Comparison of ENCODE assay signal across 8 mouse cellular contexts in genomic region chrX:74249615-74250014, GRCm38 (mm10). TPM values are rescaled to one million over a fixed set of nuclear protein-coding genes. Genes with fewer than 3 reads are reported as not detected.
A peak's percentile ranks its signal among the peaks of the same experiment; 100 is the strongest.
DNase-seq lines count a peak whose midpoint lies in the region; ATAC-seq lines count a peak whose summit lies in the region.

TSS of gene Flna (minus strand) at chrX:74249820.

- H3K9me3 ChIP-seq in intestine, embryonic 14.5 days (ENCODE audit: control insufficient read depth, low read length), result no peaks in the 10 kb centered on the region

- peak within 1 kb of the TSS; percentile 40 for H3K4me3 ChIP-seq in intestine, embryonic 14.5 days (ENCODE audit: low read depth, low read length)

- H3K4me2 ChIP-seq in intestine, embryonic 14.5 days (ENCODE audit: low read length), result peak within 1 kb of the TSS; percentile 51

- DNase-seq in adrenal gland, adult 18-20 months (ENCODE audit: low spot score in 2 of 2), result peak; percentile 54 to 61
- peak; percentile 73 for DNase-seq in embryo, embryonic 11 days
- DNase-seq in gastrocnemius, postnatal 4 days (ENCODE audit: low spot score in 2 of 2), result peak; percentile 53 to 63
- peak; percentile 69 for DNase-seq in intestine, embryonic 14.5 days (ENCODE audit: low spot score)
- peak; percentile 59 to 63 for DNase-seq in left cerebral cortex, postnatal 36 days (ENCODE audit: low spot score in 2 of 2)
- peak; percentile 63 for DNase-seq in right cerebral cortex, postnatal 4 days
- DNase-seq in c-Kit-positive CD71-positive TER-119-positive erythroid progenitor cells, embryonic 14.5 days (ENCODE audit: low spot score), result no peak

- no peaks in the 10 kb centered on the region for H3K27me3 ChIP-seq in intestine, embryonic 14.5 days (replicated peaks; ENCODE audit: control insufficient read depth, insufficient read depth, low read length)

- no peak for ATAC-seq in intestine, embryonic 14.5 days (replicated peaks; ENCODE audit: low FRiP score, low TSS enrichment, low read depth)
- no peak for ATAC-seq in megakaryocyte-erythroid progenitor cell, adult 5-6 weeks (replicated peaks; ENCODE audit: low FRiP score, low TSS enrichment, poor library complexity, severe bottlenecking)

- no peaks in the 10 kb centered on the region for H3K4me1 ChIP-seq in intestine, embryonic 14.5 days (replicated peaks; ENCODE audit: control insufficient read depth, insufficient read depth, low read length)

- 14% methylated on average over 38 of the region's 38 CpGs for WGBS in intestine, embryonic 14.5 days

- H3K9ac ChIP-seq in intestine, embryonic 14.5 days (ENCODE audit: low read length), result peak within 1 kb of the TSS; percentile 52

- peak within 1 kb of the TSS; percentile 84 for H3K27ac ChIP-seq in intestine, embryonic 14.5 days (ENCODE audit: low read depth)

- intact Hi-C loops in left cerebral cortex, postnatal 36 days (cut with DNase I), result loop anchor here (2.0 to 10.0 kb wide), 2 partner anchors 163 to 285 kb away; partner anchors contain the start of gene Hcfc1

- no peaks in the 10 kb centered on the region for H3K36me3 ChIP-seq in intestine, embryonic 14.5 days (ENCODE audit: control insufficient read depth, insufficient read depth, low read length)

RNA-seq across cellular contexts. Expression of gene Flna, which starts in this region (rescaled TPM):
- 100 to 1,000 TPM; 113 to 170 TPM for total RNA-seq in adrenal gland, adult 18-20 months (2021)
- total RNA-seq in gastrocnemius, postnatal 4 days (2021), result 100 to 1,000 TPM; 265 to 281 TPM
- 495 and 548 TPM in 2 replicates for polyA plus RNA-seq in intestine, embryonic 14.5 days (2014; fragmentation: Nextera tagmentation; extraction: Ambion mirVana)
- 10 to 100 TPM; 57.5 to 74.0 TPM for total RNA-seq in left cerebral cortex, postnatal 36 days (2021)
- total RNA-seq in megakaryocyte-erythroid progenitor cell, adult 5-6 weeks (2014; fragmentation: Nextera tagmentation), result 118 and 156 TPM in 2 replicates
- 299 and 337 TPM in 2 replicates for total RNA-seq in megakaryocyte-erythroid progenitor cell, adult 5-6 weeks (2017)
